Mouse (Mus musculus) stomach, postnatal 0 days (tissue): ENCODE data around the gene Stx11.

Experiments used
- CTCF ChIP-seq: IDR thresholded peaks from 2 replicates; pipeline ENCODE4 v1.5.1; 2016; ENCODE audit warnings: antibody characterized with exemption, low read depth, mild to moderate bottlenecking, moderate library complexity
- EP300 ChIP-seq: optimal IDR thresholded peaks from 2 replicates; pipeline ENCODE3; 2016; ENCODE audit warnings: antibody characterized with exemption

DNA sequence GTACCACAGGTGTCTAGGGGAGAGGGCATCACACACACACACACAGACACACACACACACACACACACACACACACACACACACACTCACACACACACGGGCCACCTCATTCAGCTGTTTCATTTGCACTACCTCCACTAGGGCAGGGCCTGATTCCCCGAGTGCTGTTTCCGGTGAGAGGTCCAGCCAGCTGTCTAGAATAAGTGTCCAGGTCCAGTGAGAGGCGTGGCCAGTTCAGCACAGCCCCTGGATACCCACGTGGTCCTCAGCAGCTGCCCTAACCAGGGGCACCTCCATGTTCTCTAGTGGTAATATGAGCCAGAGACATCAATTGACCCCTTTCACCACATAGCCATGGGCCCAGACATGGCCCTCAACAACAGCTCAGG is 60.0 kb downstream of the Stx11 start:
- TF ChIP-seq CTCF (no peak), EP300 (no peak)
